In genomic region chr2:103982250-103982649, GRCm38 (mm10) we compare ENCODE assay signal across 8 mouse cellular contexts. TPM values are rescaled to one million over a fixed set of nuclear protein-coding genes. Genes with fewer than 3 reads are reported as not detected.
DNase-seq lines count a peak whose midpoint lies in the region; ATAC-seq and TF ChIP-seq lines count a peak whose summit lies in the region.

No protein-coding gene starts in this region.

- TF ChIP-seq EP300 in ES-Bruce4 (IDR thresholded peaks at IDR 0.05; ENCODE audit: insufficient read depth, low read depth, low read length), result no peak

- intact Hi-C loops in heart, postnatal 36 days (cut with DNase I), result loop anchor here (1.0 kb wide), 1 partner anchor 110 kb away; no protein-coding TSS in a partner anchor

- TF ChIP-seq CTCF in ES-Bruce4 (IDR thresholded peaks at IDR 0.05; ENCODE audit: low read depth, low read length), result peak; percentile 82
- peak; percentile 88 for TF ChIP-seq CTCF in bone marrow, adult 2 months (IDR thresholded peaks at IDR 0.05; ENCODE audit: control insufficient read depth, insufficient read depth, low read length)

- H3K27me3 ChIP-seq in ES-Bruce4 (ENCODE audit: control insufficient read depth, insufficient read depth, low read length, poor library complexity, severe bottlenecking), result no peaks in the 10 kb centered on the region

- peak; percentile 45; the same call in 1 of the 2 replicates for ATAC-seq in erythroid progenitor cell, adult 5-6 weeks (replicated peaks; ENCODE audit: low FRiP score, poor library complexity, severe bottlenecking)

- no peak overlapping the region for H3K27ac ChIP-seq in ES-Bruce4 (ENCODE audit: insufficient read depth, low read length)
- no peak overlapping the region for H3K27ac ChIP-seq in bone marrow, adult 2 months (ENCODE audit: control insufficient read depth, insufficient read depth, low read depth, low read length, poor library complexity)

- no peaks in the 10 kb centered on the region for H3K4me1 ChIP-seq in ES-Bruce4 (ENCODE audit: control insufficient read depth, insufficient read depth, low read length)
- H3K4me1 ChIP-seq in bone marrow, adult 2 months (ENCODE audit: control insufficient read depth, insufficient read depth, low read length), result peaks cover 1% of the 10 kb centered on the region; the same call in 1 of the 2 replicates

- 14% methylated on average over 5 of the region's 5 CpGs for WGBS in bone marrow, adult 2 months

- no peaks in the 10 kb centered on the region for H3K9me3 ChIP-seq in ES-Bruce4 (replicated peaks; ENCODE audit: control insufficient read depth, insufficient read depth, low read length, poor library complexity, severe bottlenecking)

- no peak for TF ChIP-seq POLR2A in ES-Bruce4 (IDR thresholded peaks at IDR 0.05; ENCODE audit: insufficient read depth, low read length)
- no peak for TF ChIP-seq POLR2A in bone marrow, adult 2 months (IDR thresholded peaks at IDR 0.05; ENCODE audit: borderline replicate concordance, control insufficient read depth, low read depth, low read length)

- no peak overlapping the region for H3K9ac ChIP-seq in ES-Bruce4 (ENCODE audit: low read depth, poor library complexity, severe bottlenecking)

- no peaks in the 10 kb centered on the region for H3K36me3 ChIP-seq in ES-Bruce4 (ENCODE audit: control insufficient read depth, insufficient read depth, low read length, poor library complexity, severe bottlenecking)

- peak; percentile 83 to 86 for DNase-seq in heart, postnatal 36 days
- peak; percentile 85 to 87 for DNase-seq in layer of hippocampus, postnatal 10 days (ENCODE audit: low spot score in 2 of 2)
- DNase-seq in lung, postnatal 10 days, result peak; percentile 87
- peak; percentile 91 for DNase-seq in retina, embryonic 14.5 days (ENCODE audit: low spot score)
- peak; percentile 35 for DNase-seq in urinary bladder, postnatal 10 days (ENCODE audit: low spot score)

- no peak overlapping the region for H3K4me3 ChIP-seq in ES-Bruce4 (ENCODE audit: low read depth, low read length)
- H3K4me3 ChIP-seq in bone marrow, adult 2 months (replicated peaks; ENCODE audit: control insufficient read depth, low read depth, low read length), result no peak overlapping the region

RNA-seq across cellular contexts. Expression of gene Lmo2, which starts 24.5 kb away (rescaled TPM):
- polyA plus RNA-seq in ES-Bruce4 (2011; ENCODE audit: insufficient read depth, insufficient read length, low read depth, missing spikeins), result 0.78 TPM in 1 of 2 replicates, not detected in the other
- polyA plus RNA-seq in bone marrow, adult 2 months (2011; ENCODE audit: insufficient read depth, insufficient read length, low replicate concordance, missing spikeins), result 110 and 144 TPM in 2 replicates
- 633 and 653 TPM in 2 replicates for total RNA-seq in erythroid progenitor cell, adult 5-6 weeks (2015; ENCODE audit: low replicate concordance)
- total RNA-seq in erythroid progenitor cell, adult 5-6 weeks (2017; ENCODE audit: low replicate concordance), result 362 and 409 TPM in 2 replicates
- total RNA-seq in heart, postnatal 36 days (2021), result 10 to 100 TPM; 21.1 to 25.3 TPM
- total RNA-seq in layer of hippocampus, postnatal 10 days (2021), result 10 to 100 TPM; 22.8 to 30.3 TPM

RNA-seq across cellular contexts. Expression of gene Fbxo3, which starts 45.3 kb away (rescaled TPM):
- 36.5 and 41.1 TPM in 2 replicates for polyA plus RNA-seq in ES-Bruce4 (2011; ENCODE audit: insufficient read depth, insufficient read length, low read depth, missing spikeins)
- polyA plus RNA-seq in bone marrow, adult 2 months (2011; ENCODE audit: insufficient read depth, insufficient read length, low replicate concordance, missing spikeins), result 26.1 and 29.1 TPM in 2 replicates
- total RNA-seq in erythroid progenitor cell, adult 5-6 weeks (2015; ENCODE audit: low replicate concordance), result 84.3 and 95.2 TPM in 2 replicates
- 96.8 and 101 TPM in 2 replicates for total RNA-seq in erythroid progenitor cell, adult 5-6 weeks (2017; ENCODE audit: low replicate concordance)
- total RNA-seq in heart, postnatal 36 days (2021), result 10 to 100 TPM; 55.3 to 56.7 TPM
- 10 to 100 TPM; 44.7 to 45.6 TPM for total RNA-seq in layer of hippocampus, postnatal 10 days (2021)

RNA-seq across cellular contexts. Expression of gene 4931422A03Rik, which starts 45.9 kb away (rescaled TPM):
- polyA plus RNA-seq in ES-Bruce4 (2011; ENCODE audit: insufficient read depth, insufficient read length, low read depth, missing spikeins), result not detected in 2 replicates
- 3.2 and 8.3 TPM in 2 replicates for polyA plus RNA-seq in bone marrow, adult 2 months (2011; ENCODE audit: insufficient read depth, insufficient read length, low replicate concordance, missing spikeins)
- 5.8 TPM in 1 of 2 replicates, not detected in the other for total RNA-seq in erythroid progenitor cell, adult 5-6 weeks (2015; ENCODE audit: low replicate concordance)
- not detected in 2 replicates for total RNA-seq in erythroid progenitor cell, adult 5-6 weeks (2017; ENCODE audit: low replicate concordance)
- not detected for total RNA-seq in heart, postnatal 36 days (2021)
- not detected for total RNA-seq in layer of hippocampus, postnatal 10 days (2021)

Comparison
In these comparisons a context has a peak if more than half of its experiments do, and no peak if none do; other contexts are left out.
1. DNase-seq: peak in every context shown above with its lines; median percentile 91 in retina, embryonic 14.5 days; 87 in lung, postnatal 10 days; 86 in layer of hippocampus, postnatal 10 days; 84 in heart, postnatal 36 days; 35 in urinary bladder, postnatal 10 days.
2. RNA of gene Lmo2, which starts 24.5 kb away (total RNA-seq): 362 to 653 TPM in erythroid progenitor cell, adult 5-6 weeks; 22.8 to 30.3 TPM in layer of hippocampus, postnatal 10 days and 21.1 to 25.3 TPM in heart, postnatal 36 days; every median in the first group is over 10 times any median in the second.